Mouse (Mus musculus): ENCODE measurements at regions not wholly inside any gene's neighbourhood (a gene's known extent, or its start where the extent isn't known, plus 50 kb on each side); places are given as distances from the start of the nearest gene placed in this dataset.

DNA sequence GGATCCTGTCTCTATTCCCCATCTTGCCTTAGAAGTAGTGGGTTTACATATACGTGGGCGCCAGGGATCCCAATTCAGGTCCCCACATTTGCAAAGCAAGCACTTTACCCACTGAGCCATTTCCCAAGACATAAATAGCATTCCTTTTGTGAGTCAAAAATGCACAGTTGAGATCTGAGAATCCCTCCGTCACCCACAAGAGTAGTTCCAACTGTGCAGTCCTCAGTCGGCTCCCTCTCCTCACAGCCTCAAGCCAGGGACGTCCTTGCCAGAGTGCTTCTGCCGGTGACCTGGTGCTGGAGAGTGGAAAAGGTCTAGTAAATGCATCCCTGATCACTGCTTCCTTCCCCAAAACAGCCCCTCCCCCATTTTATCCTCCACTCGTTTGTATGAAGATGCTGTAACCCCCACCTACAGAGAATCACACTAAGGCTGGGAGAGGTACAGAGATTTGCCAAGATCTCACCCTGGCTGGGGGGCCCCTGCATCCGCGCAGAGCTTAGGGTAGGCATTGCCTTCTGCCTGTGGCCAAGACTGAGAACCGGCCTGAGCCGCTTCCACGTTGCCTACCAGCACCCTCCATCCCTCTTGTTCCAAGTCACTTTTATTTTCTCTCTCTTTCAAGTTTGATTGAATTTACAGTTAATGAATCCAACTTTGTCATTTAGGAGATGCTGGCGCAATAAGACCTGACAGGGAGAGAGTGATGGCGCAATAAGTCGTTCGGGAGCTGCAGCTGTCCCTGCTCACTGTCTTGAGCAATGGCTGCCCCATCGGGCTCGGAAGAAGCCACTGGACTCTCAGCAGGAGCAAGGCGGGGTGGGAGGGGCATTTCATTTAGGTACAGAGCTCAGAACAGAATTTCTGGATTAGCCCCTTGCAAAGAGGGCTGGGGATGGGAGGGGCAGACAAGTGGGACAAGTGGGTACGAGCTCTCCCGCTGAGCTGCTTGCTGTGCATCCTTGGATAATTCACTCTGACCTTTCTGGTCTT lies 74.5 kb upstream of the Zfp618 start:
- DNase-seq: no peak

GRCm38 (mm10) chr4:62912891-62913290 lies 52.5 kb upstream of the Zfp618 start:
- no peak for DNase-seq

Measured in cerebellum, adult 11 months (tissue).